Mouse (Mus musculus): ENCODE data around the gene Sirpa.

Sirpa gene

GRCm38 (mm10) chr2:129592459-129593140, at the start of gene Sirpa:
Gene Sirpa (plus strand): TSS chr2:129592835.
- peak; percentile 80 to 82 for DNase-seq

- no peak for DNase-seq
Observed at GRCm38 (mm10) chr2:129544448-129544847, 48.2 kb upstream of the Sirpa start.

GRCm38 (mm10) chr2:129544919-129545318, 47.7 kb upstream of the Sirpa start:
- DNase-seq, result no peak

- no peak for DNase-seq
Observed at GRCm38 (mm10) chr2:129545596-129545995, 47.0 kb upstream of the Sirpa start.

GRCm38 (mm10) chr2:129546772-129547171, 45.9 kb upstream of the Sirpa start:
- DNase-seq, result peak in 1 of 2 experiments; percentile 15

DNA sequence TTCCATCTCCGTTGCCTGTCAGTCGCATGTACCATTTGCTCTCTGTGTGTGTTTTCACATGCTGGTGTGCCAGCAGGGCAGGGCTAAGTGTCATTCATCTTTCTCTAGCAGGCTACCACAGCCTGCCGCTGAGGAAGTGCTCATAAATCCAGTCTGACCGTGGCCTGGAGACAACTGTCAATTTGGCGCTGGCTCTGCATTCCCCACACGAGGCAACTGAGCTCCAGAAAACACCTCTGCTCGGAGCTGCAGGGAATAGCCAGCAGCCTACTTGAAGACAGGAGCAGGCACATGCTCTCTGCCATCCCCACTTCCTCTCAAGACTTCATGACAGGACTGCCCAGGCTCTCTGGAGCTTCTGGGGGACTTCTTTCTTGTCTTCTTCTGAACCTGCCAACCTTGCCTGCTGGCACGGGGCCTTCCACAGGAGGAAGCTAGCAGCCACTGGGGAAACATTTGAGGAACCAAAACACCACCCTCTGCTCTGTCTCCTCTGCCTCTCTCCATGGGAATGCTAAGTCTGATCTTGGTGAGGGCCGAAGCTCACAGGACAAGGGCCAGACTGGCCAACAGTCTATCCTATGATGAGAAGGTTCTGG, 43.0 kb upstream of the Sirpa start:
- DNase-seq, result peak; percentile 16 to 20

GRCm38 (mm10) chr2:129550781-129551180, 41.9 kb upstream of the Sirpa start:
- no peak for DNase-seq

DNA sequence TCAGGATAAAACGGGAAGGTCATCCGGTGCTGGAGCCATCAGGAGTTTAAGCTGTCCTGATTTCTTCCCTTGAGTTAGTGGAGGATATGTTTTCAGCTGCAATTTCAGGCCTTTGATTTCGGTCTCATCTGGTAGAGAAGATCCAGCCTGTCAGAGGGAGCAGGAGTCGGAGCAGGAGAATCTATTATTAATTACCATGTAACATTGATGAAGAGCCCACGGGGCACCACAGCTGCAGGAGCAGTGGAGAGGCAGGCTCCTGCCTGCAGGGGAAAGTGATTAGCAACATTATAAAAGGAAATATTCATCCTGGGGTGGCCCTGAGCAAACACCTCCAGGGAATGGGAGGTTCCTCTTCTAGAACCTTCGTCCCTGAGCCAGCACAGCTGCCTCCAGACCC, 36.6 kb upstream of the Sirpa start:
- DNase-seq, result no peak

- peak in 1 of 2 experiments; percentile 18 for DNase-seq
Observed at GRCm38 (mm10) chr2:129558008-129558874, 34.4 kb upstream of the Sirpa start.

- no peak for DNase-seq
Observed at GRCm38 (mm10) chr2:129558875-129559219, 33.8 kb upstream of the Sirpa start.

GRCm38 (mm10) chr2:129561796-129562195, 30.8 kb upstream of the Sirpa start:
- DNase-seq, result no peak

GRCm38 (mm10) chr2:129563944-129564709, 28.5 kb upstream of the Sirpa start:
- DNase-seq, result no peak

DNA sequence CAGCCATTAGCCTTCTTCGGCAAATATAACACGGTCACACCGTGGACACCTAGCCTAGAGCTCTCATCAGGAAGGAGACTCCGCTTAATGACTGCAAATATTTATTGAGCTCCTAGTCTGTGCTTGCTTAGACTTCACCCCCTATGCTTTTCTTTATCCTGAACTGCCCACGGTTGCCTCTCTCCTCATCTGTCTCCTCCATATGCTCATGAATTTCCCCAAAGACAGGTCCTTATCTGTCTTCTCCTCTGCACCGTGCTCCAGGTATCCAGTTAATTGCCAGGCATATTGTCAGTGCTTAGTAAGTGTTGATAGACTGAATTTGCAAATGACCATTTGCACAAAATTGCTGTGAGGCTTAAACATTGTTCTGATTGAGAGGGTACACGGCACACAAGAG, 23.5 kb upstream of the Sirpa start:
- no peak for DNase-seq

DNA sequence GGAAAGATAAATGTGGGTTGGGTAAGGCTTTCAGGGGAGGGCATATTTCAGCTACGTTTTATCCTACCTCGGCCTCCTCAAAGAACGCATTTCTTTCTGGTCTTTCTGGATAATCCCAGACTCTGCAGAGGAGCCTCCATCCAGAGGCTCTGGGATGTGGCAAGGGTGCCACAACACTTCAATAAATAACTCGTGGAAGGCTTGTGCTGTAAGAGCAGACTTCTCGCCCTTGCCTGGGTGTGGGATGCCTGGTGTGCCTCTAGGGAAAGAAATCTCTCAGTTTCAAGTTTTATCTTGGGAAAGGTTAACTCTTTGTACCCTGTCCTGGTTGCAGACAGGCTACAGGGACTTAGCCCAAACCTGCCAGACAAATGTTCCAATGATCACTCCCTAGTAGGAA, 23.1 kb upstream of the Sirpa start:
- DNase-seq, result no peak

GRCm38 (mm10) chr2:129573701-129574273, 18.8 kb upstream of the Sirpa start:
- DNase-seq, result no peak

- DNase-seq, result no peak
Observed at GRCm38 (mm10) chr2:129574395-129575046, 18.1 kb upstream of the Sirpa start.

GRCm38 (mm10) chr2:129575113-129575512, 17.5 kb upstream of the Sirpa start:
- DNase-seq, result no peak

DNA sequence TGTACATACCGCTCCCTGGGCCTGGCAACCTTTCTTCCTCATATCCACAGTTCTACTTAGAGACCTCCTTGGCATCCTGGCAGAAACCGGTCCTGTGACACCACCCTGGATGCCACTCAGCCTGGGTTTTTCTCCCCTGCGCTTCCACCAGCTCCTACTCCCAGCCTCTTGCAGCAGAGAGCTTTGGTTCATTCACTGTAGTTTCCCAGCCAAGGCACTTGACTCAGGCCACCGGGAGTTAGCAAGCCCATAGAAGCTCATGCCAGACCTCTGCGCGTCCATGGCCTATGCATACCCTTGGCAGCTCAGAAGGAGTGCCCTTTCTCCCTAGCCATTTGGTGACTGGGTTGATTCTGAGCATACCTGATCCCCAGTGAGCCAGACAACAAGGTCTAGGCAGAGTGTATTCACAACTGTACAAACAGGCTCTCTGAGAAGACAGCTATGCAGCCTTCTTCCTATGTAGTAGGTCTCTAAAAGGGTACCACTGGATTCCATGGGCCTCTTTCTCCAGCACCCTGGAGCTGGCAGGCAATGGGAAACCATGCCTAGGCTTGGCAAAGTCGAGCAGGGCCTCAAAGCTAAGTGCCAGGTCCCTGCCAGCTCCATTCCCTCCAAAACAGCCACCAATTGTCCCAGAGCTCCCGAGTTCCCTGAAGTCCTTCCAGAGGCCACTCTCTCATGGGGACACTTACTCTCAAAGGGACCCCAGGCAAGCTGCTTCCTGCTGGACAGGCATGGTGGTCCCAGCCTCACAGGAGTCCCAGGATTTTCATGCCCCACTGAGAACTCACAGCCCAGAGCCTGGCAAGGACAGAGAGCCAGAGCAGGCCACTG, 15.8 kb upstream of the Sirpa start:
- no peak for DNase-seq

DNA sequence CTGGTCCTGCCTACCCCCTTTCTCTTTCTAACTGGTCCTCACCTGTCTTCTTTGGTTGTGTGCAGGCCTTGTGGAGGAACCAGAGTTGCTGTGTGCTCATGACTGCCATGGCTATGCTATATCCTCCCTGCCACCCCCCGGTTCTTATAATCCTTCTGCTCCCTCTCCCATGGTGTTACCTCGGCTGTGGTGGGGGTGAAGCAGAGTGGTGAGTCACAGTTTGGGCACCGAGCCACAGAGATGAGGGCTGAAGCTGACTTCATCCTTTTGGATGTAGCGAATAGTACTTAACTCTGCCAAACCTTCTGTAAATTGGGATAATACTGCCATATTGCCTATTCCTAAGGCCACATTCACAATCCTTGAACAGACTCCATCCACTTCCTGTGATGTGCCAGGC, 12.0 kb upstream of the Sirpa start:
- no peak for DNase-seq

GRCm38 (mm10) chr2:129581826-129582225, 10.8 kb upstream of the Sirpa start:
- DNase-seq, result no peak

DNA sequence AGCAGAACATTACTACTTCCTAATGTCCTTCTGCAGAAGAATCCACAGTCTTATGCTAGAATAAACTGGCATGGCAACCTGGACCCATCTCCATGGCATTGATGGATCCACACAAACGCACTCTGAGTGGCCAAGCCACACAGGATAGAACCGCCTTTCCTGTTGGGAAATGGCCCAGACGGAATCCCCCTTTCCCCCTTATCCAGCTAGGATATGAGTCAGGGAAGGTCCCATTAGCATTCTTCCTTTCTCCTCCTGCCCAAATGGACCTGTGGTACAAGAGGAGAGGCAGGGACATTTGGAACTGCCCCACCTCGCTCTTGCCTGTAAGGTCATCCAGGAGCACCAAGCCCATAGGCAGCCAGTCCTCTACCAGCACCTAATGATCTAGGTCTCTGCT, 10.4 kb upstream of the Sirpa start:
- DNase-seq, result no peak

All from lung, adult 18-20 months (tissue).